Mouse (Mus musculus) ES-Bruce4 (cell line): ENCODE data around the gene Appl2. TPM values are rescaled to one million over a fixed set of nuclear protein-coding genes. Genes with fewer than 3 reads are reported as not detected.
A peak's percentile ranks its signal among the peaks of the same experiment; 100 is the strongest.

Experiments used
- H3K27ac ChIP-seq: 2 replicates; pipeline ENCODE4 v1.5.1; 2012; ENCODE audit warnings: low read length, inconsistent platforms; ENCODE audit not compliant: insufficient read depth
- H3K27me3 ChIP-seq: 2 replicates; pipeline ENCODE4 v1.6.1; 2012; ENCODE audit warnings: mild to moderate bottlenecking, low read length, inconsistent platforms; ENCODE audit not compliant: control insufficient read depth, poor library complexity, insufficient read depth, severe bottlenecking
- H3K36me3 ChIP-seq: 2 replicates; pipeline ENCODE4 v1.6.1; 2012; ENCODE audit warnings: inconsistent platforms, mild to moderate bottlenecking, low read length, moderate library complexity; ENCODE audit not compliant: control insufficient read depth, poor library complexity, insufficient read depth, severe bottlenecking
- H3K4me1 ChIP-seq: one replicate; pipeline ENCODE4 v1.8.1; 2011; ENCODE audit warnings: low read length; ENCODE audit not compliant: control insufficient read depth, insufficient read depth
- H3K4me3 ChIP-seq: 2 replicates; pipeline ENCODE4 v1.5.1; 2011; ENCODE audit warnings: low read depth, mild to moderate bottlenecking, low read length
- H3K9ac ChIP-seq: 2 replicates; pipeline ENCODE4 v1.6.1; 2012; ENCODE audit warnings: low read depth, mild to moderate bottlenecking, inconsistent platforms; ENCODE audit not compliant: poor library complexity, severe bottlenecking
- H3K9me3 ChIP-seq: replicated peaks from 2 replicates; pipeline ENCODE4 v1.6.1; 2012; ENCODE audit warnings: mild to moderate bottlenecking, low read length, inconsistent platforms; ENCODE audit not compliant: control insufficient read depth, poor library complexity, insufficient read depth, severe bottlenecking
- CTCF ChIP-seq: IDR thresholded peaks from one replicate; pipeline ENCODE4 v1.8.1; 2011; ENCODE audit warnings: low read depth, low read length
- EP300 ChIP-seq: IDR thresholded peaks from 2 replicates; pipeline ENCODE4 v1.6.1; 2011; ENCODE audit warnings: low read depth, low read length; ENCODE audit not compliant: insufficient read depth
- POLR2A ChIP-seq: IDR thresholded peaks from one replicate; pipeline ENCODE4 v1.8.1; 2011; ENCODE audit warnings: low read length; ENCODE audit not compliant: insufficient read depth
- polyA plus RNA-seq: library from polyadenylated mRNA; stranded (reverse); fragments of >200 nt; gene quantifications from 2 replicates; pipeline ENCODE4 v1.2.4, GENCODE M21; 2011; ENCODE audit warnings: low read depth; ENCODE audit not compliant: missing spikeins, insufficient read depth, insufficient read length

The Appl2 gene
- polyA plus RNA-seq, 1 experiment, result 28.7 TPM

- H3K27me3 ChIP-seq, result no peaks in the 10 kb centered on the region
- no peak for TF ChIP-seq EP300
- TF ChIP-seq CTCF, result no peak
- TF ChIP-seq POLR2A, result no peak
- H3K27ac ChIP-seq, result no peak overlapping the region
- no peak overlapping the region for H3K9ac ChIP-seq
- no peaks in the 10 kb centered on the region for H3K9me3 ChIP-seq
- H3K4me3 ChIP-seq, result no peak overlapping the region
- no peaks in the 10 kb centered on the region for H3K36me3 ChIP-seq
- H3K4me1 ChIP-seq, result no peaks in the 10 kb centered on the region
Observed at GRCm38 (mm10) chr10:83618819-83619440, 29.6 kb downstream of the Appl2 start.

- Histone ChIP-seq H3K9ac (no peak overlapping the region), H3K9me3 (no peaks in the 10 kb centered on the region), H3K27ac (no peak overlapping the region), H3K36me3 (no peaks in the 10 kb centered on the region), H3K4me3 (no peak overlapping the region), H3K4me1 (no peaks in the 10 kb centered on the region), H3K27me3 (no peaks in the 10 kb centered on the region)
- TF ChIP-seq CTCF (peak; percentile 88), EP300 (no peak), POLR2A (no peak)
Observed at GRCm38 (mm10) chr10:83617366-83617765, 31.2 kb downstream of the Appl2 start.

GRCm38 (mm10) chr10:83612648-83613215 is 35.8 kb downstream of the Appl2 start:
- Histone ChIP-seq H3K4me1 (no peaks in the 10 kb centered on the region), H3K36me3 (no peaks in the 10 kb centered on the region), H3K9me3 (no peaks in the 10 kb centered on the region), H3K9ac (no peak overlapping the region), H3K4me3 (no peak overlapping the region), H3K27ac (no peak overlapping the region), H3K27me3 (no peaks in the 10 kb centered on the region)
- TF ChIP-seq EP300 (no peak), CTCF (no peak), POLR2A (no peak)

GRCm38 (mm10) chr10:83611863-83612262 is 36.7 kb downstream of the Appl2 start:
- Histone ChIP-seq H3K4me3 (no peak overlapping the region), H3K9me3 (no peaks in the 10 kb centered on the region), H3K4me1 (no peaks in the 10 kb centered on the region), H3K9ac (no peak overlapping the region), H3K36me3 (0 out of 2 replicates have a peak, but pooled peaks cover 5% of the 10 kb centered on the region), H3K27me3 (no peaks in the 10 kb centered on the region), H3K27ac (no peak overlapping the region)
- no peak for TF ChIP-seq POLR2A
- no peak for TF ChIP-seq EP300
- TF ChIP-seq CTCF, result no peak

GRCm38 (mm10) chr10:83610518-83610917 is 38.0 kb downstream of the Appl2 start:
- no peaks in the 10 kb centered on the region for H3K4me1 ChIP-seq
- H3K36me3 ChIP-seq, result peaks cover 5% of the 10 kb centered on the region; the same call in 1 of the 2 replicates
- H3K27ac ChIP-seq, result no peak overlapping the region
- H3K4me3 ChIP-seq, result no peak overlapping the region
- H3K9me3 ChIP-seq, result no peaks in the 10 kb centered on the region
- no peak for TF ChIP-seq POLR2A
- no peak for TF ChIP-seq EP300
- no peak for TF ChIP-seq CTCF
- no peak overlapping the region for H3K9ac ChIP-seq
- H3K27me3 ChIP-seq, result no peaks in the 10 kb centered on the region

DNA sequence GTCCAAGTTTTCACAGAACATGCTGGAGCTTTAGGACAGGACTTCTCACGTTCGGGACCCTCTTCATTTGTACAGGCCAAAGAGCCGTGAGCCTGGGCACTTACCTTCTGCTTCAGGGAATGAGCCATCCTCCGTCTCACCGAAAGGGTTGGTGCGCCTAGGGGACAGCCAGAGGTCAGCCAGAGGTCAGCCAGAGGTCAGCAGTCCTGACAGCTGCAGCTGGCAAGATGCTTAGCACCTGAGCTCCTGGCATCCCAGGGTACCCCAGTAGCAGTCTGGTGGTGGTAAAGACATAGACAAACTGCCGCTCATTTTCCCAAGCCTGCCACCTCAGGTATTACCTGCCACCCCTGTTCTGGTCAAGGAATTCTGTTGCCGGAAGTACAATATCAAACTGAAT is 39.9 kb downstream of the Appl2 start:
- no peaks in the 10 kb centered on the region for H3K4me1 ChIP-seq
- H3K4me3 ChIP-seq, result no peak overlapping the region
- H3K9ac ChIP-seq, result no peak overlapping the region
- H3K9me3 ChIP-seq, result no peaks in the 10 kb centered on the region
- H3K27ac ChIP-seq, result no peak overlapping the region
- no peaks in the 10 kb centered on the region for H3K27me3 ChIP-seq
- TF ChIP-seq POLR2A, result no peak
- TF ChIP-seq CTCF, result no peak
- peaks cover 7% of the 10 kb centered on the region; the same call in 1 of the 2 replicates for H3K36me3 ChIP-seq
